Mouse (Mus musculus): ENCODE data around the gene Pah. TPM values are rescaled to one million over a fixed set of nuclear protein-coding genes. Genes with fewer than 3 reads are reported as not detected.

The Pah gene
- polyA plus RNA-seq, 1 experiment: not detected

GRCm38 (mm10) chr10:87500926-87501658 is 20.5 kb upstream of the Pah start:
- peaks cover 9% of the 10 kb centered on the region; the same call in 1 of the 2 replicates for H3K27me3 ChIP-seq (ENCODE audit: control insufficient read depth)
- no peak for TF ChIP-seq TAL1 (IDR thresholded peaks at IDR 0.05; ENCODE audit: low read length)
- no peak for TF ChIP-seq GATA1 (IDR thresholded peaks at IDR 0.05; ENCODE audit: low read length)
- H3K4me3 ChIP-seq (replicated peaks): no peak overlapping the region
- no peaks in the 10 kb centered on the region for H3K36me3 ChIP-seq (ENCODE audit: control insufficient read depth)
- no peaks in the 10 kb centered on the region for H3K4me1 ChIP-seq (ENCODE audit: control insufficient read depth)
- H3K9me3 ChIP-seq (ENCODE audit: control insufficient read depth, low read length): no peaks in the 10 kb centered on the region

- H3K36me3 ChIP-seq (ENCODE audit: control insufficient read depth): no peaks in the 10 kb centered on the region
- TF ChIP-seq GATA1 (IDR thresholded peaks at IDR 0.05; ENCODE audit: low read length) (no peak), TAL1 (IDR thresholded peaks at IDR 0.05; ENCODE audit: low read length) (no peak)
- no peak overlapping the region for H3K4me3 ChIP-seq (replicated peaks)
Measured at GRCm38 (mm10) chr10:87501659-87502042, 19.9 kb upstream of the Pah start.

GRCm38 (mm10) chr10:87502283-87502682 is 19.3 kb upstream of the Pah start:
- no peaks in the 10 kb centered on the region for H3K9me3 ChIP-seq (ENCODE audit: control insufficient read depth, low read length)
- peaks cover 9% of the 10 kb centered on the region; the same call in 1 of the 2 replicates for H3K27me3 ChIP-seq (ENCODE audit: control insufficient read depth)
- no peaks in the 10 kb centered on the region for H3K4me1 ChIP-seq (ENCODE audit: control insufficient read depth)
- TF ChIP-seq GATA1 (IDR thresholded peaks at IDR 0.05; ENCODE audit: low read length) (no peak), TAL1 (IDR thresholded peaks at IDR 0.05; ENCODE audit: low read length) (no peak)
- H3K4me3 ChIP-seq (replicated peaks): no peak overlapping the region
- H3K36me3 ChIP-seq (ENCODE audit: control insufficient read depth): no peaks in the 10 kb centered on the region

More at GRCm38 (mm10) chr10:87501659-87502042, 19.9 kb upstream of the Pah start:
- peaks cover 9% of the 10 kb centered on the region; the same call in 1 of the 2 replicates for H3K27me3 ChIP-seq (ENCODE audit: control insufficient read depth)
- H3K4me1 ChIP-seq (ENCODE audit: control insufficient read depth): no peaks in the 10 kb centered on the region
- H3K9me3 ChIP-seq (ENCODE audit: control insufficient read depth, low read length): no peaks in the 10 kb centered on the region

DNA sequence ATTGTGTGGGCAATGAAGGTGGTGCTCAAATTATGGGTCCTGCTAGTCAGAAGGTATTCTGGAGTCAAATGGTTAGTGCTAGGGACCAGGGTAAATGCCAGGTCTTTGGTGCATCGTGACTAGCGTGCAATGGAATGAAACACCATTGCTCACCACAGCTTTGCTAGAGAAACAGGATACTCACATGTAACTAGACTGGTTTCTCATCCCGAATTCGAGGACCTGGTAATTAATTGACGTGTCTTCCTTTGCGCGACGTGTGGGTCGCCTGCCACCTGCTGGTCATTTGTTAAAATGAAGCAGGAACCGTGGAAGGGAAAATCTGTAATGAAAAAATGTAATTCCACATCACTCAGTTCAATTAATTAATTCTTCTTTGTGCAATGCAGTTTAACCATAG is 17.6 kb upstream of the Pah start:
- TF ChIP-seq GATA1 (IDR thresholded peaks at IDR 0.05; ENCODE audit: low read length) (no peak), TAL1 (IDR thresholded peaks at IDR 0.05; ENCODE audit: low read length) (no peak)
- H3K4me1 ChIP-seq (ENCODE audit: control insufficient read depth): no peaks in the 10 kb centered on the region
- H3K4me3 ChIP-seq (replicated peaks): no peak overlapping the region
- no peaks in the 10 kb centered on the region for H3K36me3 ChIP-seq (ENCODE audit: control insufficient read depth)
- H3K27me3 ChIP-seq (ENCODE audit: control insufficient read depth): peaks cover 9% of the 10 kb centered on the region; the same call in 1 of the 2 replicates
- H3K9me3 ChIP-seq (ENCODE audit: control insufficient read depth, low read length): no peaks in the 10 kb centered on the region

GRCm38 (mm10) chr10:87508581-87508980 is 13.0 kb upstream of the Pah start:
- Histone ChIP-seq H3K9me3 (ENCODE audit: control insufficient read depth, low read length) (no peaks in the 10 kb centered on the region), H3K4me1 (ENCODE audit: control insufficient read depth) (no peaks in the 10 kb centered on the region), H3K36me3 (ENCODE audit: control insufficient read depth) (no peaks in the 10 kb centered on the region), H3K4me3 (replicated peaks) (no peak overlapping the region), H3K27me3 (ENCODE audit: control insufficient read depth) (no peaks in the 10 kb centered on the region)
- TF ChIP-seq TAL1 (IDR thresholded peaks at IDR 0.05; ENCODE audit: low read length) (no peak), GATA1 (IDR thresholded peaks at IDR 0.05; ENCODE audit: low read length) (no peak)

DNA sequence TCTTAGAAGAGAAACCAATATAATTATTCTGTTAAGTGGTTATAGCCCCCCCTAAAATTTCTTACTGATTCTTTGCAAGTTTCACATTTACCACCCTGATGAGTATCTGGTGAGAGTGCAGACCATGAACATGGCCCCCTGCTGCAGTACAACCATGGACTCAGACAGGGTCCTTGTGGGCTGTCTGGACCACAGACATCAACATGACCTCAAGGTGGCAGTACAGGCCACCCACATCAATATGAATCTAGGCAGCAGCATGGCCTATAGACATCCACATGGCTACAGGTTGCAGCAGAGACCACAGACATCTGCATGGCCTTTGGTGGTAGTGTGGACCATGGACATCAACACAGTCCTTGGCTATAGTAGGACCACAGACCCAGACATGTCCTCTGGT is 8.5 kb upstream of the Pah start:
- Histone ChIP-seq H3K36me3 (ENCODE audit: control insufficient read depth) (no peaks in the 10 kb centered on the region), H3K4me3 (replicated peaks) (no peak overlapping the region), H3K4me1 (ENCODE audit: control insufficient read depth) (no peaks in the 10 kb centered on the region), H3K9me3 (ENCODE audit: control insufficient read depth, low read length) (no peaks in the 10 kb centered on the region; the same call in 1 of the 2 replicates), H3K27me3 (ENCODE audit: control insufficient read depth) (no peaks in the 10 kb centered on the region)
- no peak for TF ChIP-seq TAL1 (IDR thresholded peaks at IDR 0.05; ENCODE audit: low read length)
- TF ChIP-seq GATA1 (IDR thresholded peaks at IDR 0.05; ENCODE audit: low read length): no peak

- no peaks in the 10 kb centered on the region for H3K27me3 ChIP-seq (ENCODE audit: control insufficient read depth)
- no peaks in the 10 kb centered on the region for H3K36me3 ChIP-seq (ENCODE audit: control insufficient read depth)
- no peaks in the 10 kb centered on the region; the same call in 1 of the 2 replicates for H3K9me3 ChIP-seq (ENCODE audit: control insufficient read depth, low read length)
- TF ChIP-seq GATA1 (IDR thresholded peaks at IDR 0.05; ENCODE audit: low read length) (no peak), TAL1 (IDR thresholded peaks at IDR 0.05; ENCODE audit: low read length) (no peak)
- H3K4me3 ChIP-seq (replicated peaks): no peak overlapping the region
- H3K4me1 ChIP-seq (ENCODE audit: control insufficient read depth): no peaks in the 10 kb centered on the region
Measured at GRCm38 (mm10) chr10:87518585-87518984, 3.0 kb upstream of the Pah start.

DNA sequence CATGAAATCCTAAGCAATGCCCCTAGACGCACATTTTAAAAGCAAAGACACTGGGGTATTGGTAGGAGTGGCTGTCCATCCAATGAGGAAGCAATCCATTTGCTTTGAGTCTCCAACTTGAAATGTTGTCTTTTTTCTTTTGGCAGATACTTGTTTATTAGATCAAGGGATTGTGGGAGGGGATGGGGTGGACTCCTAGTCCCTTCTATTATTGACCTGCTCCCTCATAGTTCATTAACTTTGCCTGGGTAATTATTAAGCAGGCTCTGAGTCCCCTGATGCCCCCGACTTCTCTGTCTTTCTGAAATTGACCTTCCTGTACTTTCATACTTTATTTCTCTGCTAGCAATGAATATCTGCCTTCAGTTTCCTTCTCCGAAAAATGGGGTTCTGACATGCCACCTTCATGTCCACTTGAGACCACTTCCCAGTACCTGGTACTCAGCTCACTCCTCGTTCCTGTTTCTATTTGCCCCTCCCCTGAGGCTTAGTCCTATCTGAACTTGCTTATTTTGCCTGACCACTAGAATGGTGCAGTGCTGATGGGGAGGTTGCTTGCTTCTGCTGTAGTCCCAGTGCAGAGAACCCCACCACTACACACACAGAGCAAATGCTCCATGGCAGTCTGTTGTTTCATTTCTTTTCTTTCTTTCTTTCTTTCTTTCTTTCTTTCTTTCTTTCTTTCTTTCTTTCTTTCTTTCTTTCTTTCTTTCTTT is 1.0 kb upstream of the Pah start:
- Histone ChIP-seq H3K9me3 (ENCODE audit: control insufficient read depth, low read length) (no peaks in the 10 kb centered on the region; the same call in 1 of the 2 replicates), H3K27me3 (ENCODE audit: control insufficient read depth) (no peaks in the 10 kb centered on the region), H3K4me3 (replicated peaks) (no peak overlapping the region), H3K36me3 (ENCODE audit: control insufficient read depth) (no peaks in the 10 kb centered on the region), H3K4me1 (ENCODE audit: control insufficient read depth) (no peaks in the 10 kb centered on the region)
- TF ChIP-seq TAL1 (IDR thresholded peaks at IDR 0.05; ENCODE audit: low read length) (no peak), GATA1 (IDR thresholded peaks at IDR 0.05; ENCODE audit: low read length) (no peak)

DNA sequence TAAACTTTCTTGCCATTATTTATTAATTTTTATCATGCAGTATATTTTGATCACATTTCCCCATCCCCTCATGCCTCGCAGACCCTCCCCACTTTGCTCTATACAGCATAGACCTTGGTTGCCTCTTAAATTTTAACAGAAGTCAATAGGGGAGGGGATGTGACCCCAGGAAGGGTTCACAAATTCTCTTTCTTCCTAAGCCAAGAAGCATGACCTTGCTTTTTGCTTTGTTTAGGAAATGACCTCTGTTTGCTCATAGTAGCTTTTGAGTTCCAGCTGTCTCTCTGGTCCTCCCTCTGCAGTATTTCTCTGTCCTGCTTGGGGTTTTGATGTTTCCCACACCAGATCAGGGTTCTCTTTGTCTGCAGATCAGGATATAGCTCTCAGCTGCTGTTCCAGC is 12.6 kb downstream of the Pah start:
- TF ChIP-seq GATA1 (IDR thresholded peaks at IDR 0.05; ENCODE audit: low read length) (no peak), TAL1 (IDR thresholded peaks at IDR 0.05; ENCODE audit: low read length) (no peak)
- no peaks in the 10 kb centered on the region for H3K9me3 ChIP-seq (ENCODE audit: control insufficient read depth, low read length)

More for the DNA sequence above, 12.6 kb downstream of the Pah start:
- Histone ChIP-seq H3K36me3 (ENCODE audit: control insufficient read depth) (no peaks in the 10 kb centered on the region; the same call in 1 of the 2 replicates), H3K27me3 (ENCODE audit: control insufficient read depth) (no peaks in the 10 kb centered on the region), H3K4me1 (ENCODE audit: control insufficient read depth) (no peaks in the 10 kb centered on the region), H3K4me3 (replicated peaks) (no peak overlapping the region)

Measured in erythroblast, embryonic 14.5 days (primary cell).